Mouse (Mus musculus): ENCODE results near the gene Ptges.

- no peak for TF ChIP-seq CTCF (IDR thresholded peaks at IDR 0.05)
- TF ChIP-seq EP300 (IDR thresholded peaks at IDR 0.05) = no peak
Observed at GRCm38 (mm10) chr2:30925181-30925580, 4.5 kb downstream of the Ptges start.

All from lung, postnatal 0 days (tissue).